Mouse (Mus musculus) heart, embryonic 11.5 days (tissue): ENCODE measurements at regions not wholly inside any gene's neighbourhood (a gene's known extent, or its start where the extent isn't known, plus 50 kb on each side); places are given as distances from the start of the nearest gene placed in this dataset.
"Not testable (repeated sequence)": the region's sequence is repeated elsewhere in the genome, so short reads cannot be mapped to it uniquely, and the experiment has no call there.

Experiments
- ATAC-seq: fragments of 200-750 bp; cut with Nextera tagmentation; replicated peaks from 2 replicates; pipeline ENCODE4 v1.8.0; 2017; ENCODE audit warnings: moderate library complexity; ENCODE audit not compliant: insufficient number of reproducible peaks, low FRiP score, low TSS enrichment
- H3K27ac ChIP-seq: fragments of 300-500 bp; sonication (generic); 2 replicates; pipeline ENCODE4 v1.5.1; 2014; ENCODE audit warnings: mild to moderate bottlenecking, low read depth, low read length
- H3K27me3 ChIP-seq: fragments of 300-500 bp; sonication (generic); 2 replicates; pipeline ENCODE4 v1.6.1; 2014; ENCODE audit warnings: mild to moderate bottlenecking, low read length, mixed read lengths; ENCODE audit not compliant: control insufficient read depth, insufficient read depth
- H3K36me3 ChIP-seq: fragments of 300-500 bp; sonication (generic); 2 replicates; pipeline ENCODE4 v1.6.1; 2014; ENCODE audit warnings: mild to moderate bottlenecking, low read length, moderate library complexity, mixed read lengths; ENCODE audit not compliant: control insufficient read depth, insufficient read depth
- H3K4me1 ChIP-seq: fragments of 300-500 bp; sonication (generic); 2 replicates; pipeline ENCODE4 v1.6.1; 2014; ENCODE audit warnings: low read length; ENCODE audit not compliant: control insufficient read depth, insufficient read depth
- H3K4me2 ChIP-seq: fragments of 300-500 bp; sonication (generic); 2 replicates; pipeline ENCODE4 v1.6.1; 2014; ENCODE audit warnings: mild to moderate bottlenecking, moderate library complexity
- H3K4me3 ChIP-seq: fragments of 300-500 bp; sonication (generic); 2 replicates; pipeline ENCODE4 v1.5.1; 2014; ENCODE audit warnings: low read depth, low read length
- H3K9ac ChIP-seq: fragments of 300-500 bp; sonication (generic); 2 replicates; pipeline ENCODE4 v1.6.1; 2014; ENCODE audit warnings: mild to moderate bottlenecking, low read depth, low read length, moderate library complexity
- H3K9me3 ChIP-seq: fragments of 300-500 bp; sonication (generic); replicated peaks from 2 replicates; pipeline ENCODE4 v1.6.1; 2016; ENCODE audit warnings: low read length; ENCODE audit not compliant: control insufficient read depth
- WGBS: fragments of 180-500 bp; shearing (Covaris S2); extraction: QIAGEN DNeasy Blood & Tissue Kit; methylation state at CpG from one replicate; pipeline ENCODE4 v1.1.7; 2014; ENCODE audit not compliant: insufficient replicate concordance; 5-methylcytosine and 5-hydroxymethylcytosine counted together

GRCm38 (mm10) chr8:96092931-96093330 is 204.6 kb upstream of the Got2 start:
- no peak overlapping the region for H3K4me3 ChIP-seq
- no peak overlapping the region for H3K27ac ChIP-seq
- H3K4me2 ChIP-seq = no peak overlapping the region
- H3K4me1 ChIP-seq = no peaks in the 10 kb centered on the region
- 79% methylated on average over 3 of the region's 3 CpGs for WGBS
- no peaks in the 10 kb centered on the region for H3K9me3 ChIP-seq
- no peaks in the 10 kb centered on the region for H3K36me3 ChIP-seq
- no peak overlapping the region for H3K9ac ChIP-seq
- no peaks in the 10 kb centered on the region for H3K27me3 ChIP-seq
- no peak for ATAC-seq

- ATAC-seq = no peak
- Histone ChIP-seq H3K9me3 (no peaks in the 10 kb centered on the region), H3K27ac (no peak overlapping the region), H3K36me3 (no peaks in the 10 kb centered on the region), H3K4me2 (no peak overlapping the region), H3K9ac (no peak overlapping the region), H3K27me3 (no peaks in the 10 kb centered on the region), H3K4me1 (no peaks in the 10 kb centered on the region), H3K4me3 (no peak overlapping the region)
- WGBS = 84% methylated on average over 1 of the region's 1 CpGs
These were observed 201.9 kb upstream of the Got2 start for GRCm38 (mm10) chr8:96090231-96090630.

GRCm38 (mm10) chr8:96068306-96068705 is 180.0 kb upstream of the Got2 start:
- H3K27ac ChIP-seq = no peak overlapping the region
- no peak overlapping the region for H3K4me2 ChIP-seq
- H3K9ac ChIP-seq = no peak overlapping the region
- ATAC-seq = no peak
- H3K27me3 ChIP-seq = no peaks in the 10 kb centered on the region
- H3K9me3 ChIP-seq = no peaks in the 10 kb centered on the region
- no peak overlapping the region for H3K4me3 ChIP-seq
- WGBS = 74% methylated on average over 5 of the region's 5 CpGs
- no peaks in the 10 kb centered on the region for H3K4me1 ChIP-seq
- H3K36me3 ChIP-seq = no peaks in the 10 kb centered on the region

GRCm38 (mm10) chr8:96047686-96048085 is 159.3 kb upstream of the Got2 start:
- 70% methylated on average over 3 of the region's 3 CpGs for WGBS
- Histone ChIP-seq H3K27ac (no peak overlapping the region), H3K4me3 (no peak overlapping the region), H3K36me3 (no peaks in the 10 kb centered on the region), H3K4me2 (no peak overlapping the region), H3K9me3 (no peaks in the 10 kb centered on the region), H3K27me3 (no peaks in the 10 kb centered on the region), H3K9ac (no peak overlapping the region), H3K4me1 (no peaks in the 10 kb centered on the region)
- no peak for ATAC-seq

- no peaks in the 10 kb centered on the region for H3K27me3 ChIP-seq
- WGBS = 51% methylated on average over 5 of the region's 5 CpGs
- ATAC-seq = no peak
These were observed 154.0 kb upstream of the Got2 start for GRCm38 (mm10) chr8:96042335-96042734.

GRCm38 (mm10) chr8:96040216-96040615 is 151.9 kb upstream of the Got2 start:
- Histone ChIP-seq H3K9ac (no peak overlapping the region), H3K4me2 (no peak overlapping the region), H3K36me3 (no peaks in the 10 kb centered on the region), H3K4me3 (no peak overlapping the region), H3K27me3 (no peaks in the 10 kb centered on the region), H3K4me1 (no peaks in the 10 kb centered on the region), H3K9me3 (no peaks in the 10 kb centered on the region), H3K27ac (no peak overlapping the region; the same call in 1 of the 2 replicates)
- 40% methylated on average over 1 of the region's 1 CpGs for WGBS
- ATAC-seq = no peak

More at GRCm38 (mm10) chr8:96042335-96042734, 154.0 kb upstream of the Got2 start:
- Histone ChIP-seq H3K36me3 (no peaks in the 10 kb centered on the region), H3K4me1 (no peaks in the 10 kb centered on the region), H3K27ac (no peak overlapping the region), H3K9me3 (no peaks in the 10 kb centered on the region), H3K4me2 (no peak overlapping the region), H3K4me3 (no peak overlapping the region), H3K9ac (no peak overlapping the region)

GRCm38 (mm10) chr8:96018742-96019141 is 130.4 kb upstream of the Got2 start:
- H3K4me2 ChIP-seq, H3K9ac ChIP-seq, H3K4me1 ChIP-seq, H3K9me3 ChIP-seq, H3K4me3 ChIP-seq, ATAC-seq, H3K36me3 ChIP-seq, H3K27me3 ChIP-seq, H3K27ac ChIP-seq: not testable (repeated sequence)
- 70% methylated on average over 3 of the region's 3 CpGs for WGBS

- Histone ChIP-seq H3K27me3 (no peaks in the 10 kb centered on the region), H3K4me2 (no peak overlapping the region), H3K9ac (no peak overlapping the region), H3K27ac (no peak overlapping the region), H3K4me1 (no peaks in the 10 kb centered on the region), H3K36me3 (no peaks in the 10 kb centered on the region), H3K9me3 (no peaks in the 10 kb centered on the region), H3K4me3 (no peak overlapping the region)
- whole genome bisulfite sequencing = 80% methylated on average over 1 of the region's 1 CpGs
- ATAC-seq = no peak
These were observed 123.7 kb upstream of the Got2 start for GRCm38 (mm10) chr8:96012002-96012401.

- H3K9ac ChIP-seq = no peak overlapping the region
- no peaks in the 10 kb centered on the region for H3K27me3 ChIP-seq
- no peak overlapping the region for H3K27ac ChIP-seq
- H3K4me3 ChIP-seq = no peak overlapping the region
- no peak for ATAC-seq
- no peaks in the 10 kb centered on the region for H3K4me1 ChIP-seq
- 81% methylated on average over 8 of the region's 8 CpGs for WGBS
- no peak overlapping the region for H3K4me2 ChIP-seq
- H3K36me3 ChIP-seq = no peaks in the 10 kb centered on the region
- H3K9me3 ChIP-seq = no peaks in the 10 kb centered on the region
These were observed 103.6 kb upstream of the Got2 start for GRCm38 (mm10) chr8:95991826-95992463.
